Mouse (Mus musculus) macrophage (primary cell): ENCODE measurements around the gene Vmn2r92. TPM values are rescaled to one million over a fixed set of nuclear protein-coding genes. Genes with fewer than 3 reads are reported as not detected.
"Not testable (repeated sequence)": the region's sequence is repeated elsewhere in the genome, so short reads cannot be mapped to it uniquely, and the experiment has no call there.

ENCODE experiments used
- H3K27ac ChIP-seq: fragments of 350-480 bp; formaldehyde crosslinking; 2 replicates; pipeline ENCODE4 v1.9.0; 2021
- H3K36me3 ChIP-seq: fragments of 350-480 bp; formaldehyde crosslinking; 2 replicates; pipeline ENCODE4 v1.9.0; 2021; ENCODE audit errors: inconsistent target
- H3K4me3 ChIP-seq: fragments of 350-480 bp; formaldehyde crosslinking; 2 replicates; pipeline ENCODE4 v1.9.0; 2021; ENCODE audit errors: inconsistent target
- H3K79me2 ChIP-seq: fragments of 350-480 bp; formaldehyde crosslinking; 2 replicates; pipeline ENCODE4 v1.9.0; 2021; ENCODE audit errors: inconsistent target
- WGBS: methylation state at CpG from one replicate; pipeline ENCODE4 v1.1.7; 2026; ENCODE audit warnings: inconsistent platforms; ENCODE audit not compliant: missing documents; 5-methylcytosine and 5-hydroxymethylcytosine counted together
- polyA plus RNA-seq: library from polyadenylated mRNA; stranded (reverse); fragments of 250-400 nt; gene quantifications from 3 replicates; pipeline ENCODE4 v1.2.4, GENCODE M21; 2018; ENCODE audit warnings: inconsistent platforms
- total RNA-seq, 78 experiments: library from RNA; depleted of rRNA; stranded (reverse); fragments of 250-400 nt; gene quantifications; 1 replicate in 9 of 78; 2 replicates in 24 of 78; 3 replicates in 43 of 78; 4 replicates in 2 of 78; pipeline ENCODE4 v1.2.4; 2018; ENCODE audit warnings: inconsistent platforms in 56 of 78

Gene Vmn2r92
- not detected for total RNA-seq (2018; cell fraction: chromatin; rRNA removed)
- total RNA-seq (2018; cell fraction: cytosol; rRNA removed) = not detected
- total RNA-seq (2018; cell fraction: nucleus; rRNA removed) = not detected
- not detected in 3 replicates for polyA plus RNA-seq

GRCm38 (mm10) chr17:18151587-18151986 lies at the start of gene Vmn2r92:
Gene Vmn2r92 (plus strand): TSS chr17:18151887.
- not testable (repeated sequence) for H3K36me3 ChIP-seq, H3K4me3 ChIP-seq, H3K27ac ChIP-seq, H3K79me2 ChIP-seq
- WGBS = 70% methylated on average over 1 of the region's 1 CpGs

- H3K4me3 ChIP-seq, H3K27ac ChIP-seq, H3K79me2 ChIP-seq, H3K36me3 ChIP-seq: not testable (repeated sequence)
- 90% methylated on average over 3 of the region's 3 CpGs for WGBS
Observed at GRCm38 (mm10) chr17:18102265-18102664, 49.4 kb upstream of the Vmn2r92 start.

- H3K36me3 ChIP-seq, H3K79me2 ChIP-seq, H3K27ac ChIP-seq, H3K4me3 ChIP-seq: not testable (repeated sequence)
- 79% methylated on average over 1 of the region's 2 CpGs for WGBS
Observed at GRCm38 (mm10) chr17:18161194-18161593, 9.5 kb downstream of the Vmn2r92 start.

- WGBS = 93% methylated on average over 1 of the region's 1 CpGs
- Histone ChIP-seq H3K27ac (no peak overlapping the region), H3K4me3 (no peak overlapping the region), H3K79me2 (no peaks in the 10 kb centered on the region), H3K36me3 (no peaks in the 10 kb centered on the region)
Observed at GRCm38 (mm10) chr17:18189732-18190131, 38.0 kb downstream of the Vmn2r92 start.

GRCm38 (mm10) chr17:18221300-18221699 lies 69.6 kb downstream of the Vmn2r92 start:
- Histone ChIP-seq H3K4me3 (no peak overlapping the region), H3K79me2 (no peaks in the 10 kb centered on the region), H3K36me3 (no peaks in the 10 kb centered on the region), H3K27ac (no peak overlapping the region)

GRCm38 (mm10) chr17:18231996-18232395 lies 80.3 kb downstream of the Vmn2r92 start:
- Histone ChIP-seq H3K36me3 (no peaks in the 10 kb centered on the region), H3K4me3 (no peak overlapping the region), H3K79me2 (no peaks in the 10 kb centered on the region), H3K27ac (no peak overlapping the region)
- 71% methylated on average over 2 of the region's 2 CpGs for WGBS

GRCm38 (mm10) chr17:18236931-18237330 lies 85.2 kb downstream of the Vmn2r92 start:
- Histone ChIP-seq H3K27ac (no peak overlapping the region), H3K36me3 (no peaks in the 10 kb centered on the region), H3K79me2 (no peaks in the 10 kb centered on the region), H3K4me3 (no peak overlapping the region)
- WGBS = 82% methylated on average over 13 of the region's 14 CpGs

Other genes with a start within 250 kb of the Vmn2r92 start
- not detected in 3 replicates for gene Fpr-rs4, start 130.2 kb upstream of the Vmn2r92 start, polyA plus RNA-seq
- gene Vmn2r124, start 102.5 kb upstream of the Vmn2r92 start, polyA plus RNA-seq = not detected in 3 replicates
- not detected in 3 replicates for gene Vmn2r91, start 66.9 kb upstream of the Vmn2r92 start, polyA plus RNA-seq
- gene Vmn2r94, start 125.9 kb downstream of the Vmn2r92 start, polyA plus RNA-seq = not detected in 3 replicates
- gene Vmn2r93, start 146.2 kb downstream of the Vmn2r92 start, polyA plus RNA-seq = not detected in 3 replicates